Mouse (Mus musculus) cerebellum, adult 2 months (tissue): ENCODE data around the gene Grem2.

Experiments used
- CTCF ChIP-seq: fragments of 200-500 bp; IDR thresholded peaks from 2 replicates; pipeline ENCODE4 v1.5.1; 2011; ENCODE audit warnings: low read depth, mild to moderate bottlenecking, control low read depth, low read length, moderate library complexity, borderline replicate concordance; ENCODE audit not compliant: insufficient read depth
- POLR2A ChIP-seq: fragments of 200-500 bp; IDR thresholded peaks from 2 replicates; pipeline ENCODE4 v1.6.1; 2011; ENCODE audit warnings: low read length, control low read depth, borderline replicate concordance; ENCODE audit not compliant: insufficient read depth

GRCm38 (mm10) chr1:174918236-174918870 lies 3.3 kb downstream of the Grem2 start:
- no peak for TF ChIP-seq CTCF
- TF ChIP-seq POLR2A = no peak
